Mouse (Mus musculus): ENCODE measurements around the gene Rundc3a. TPM values are rescaled to one million over a fixed set of nuclear protein-coding genes. Genes with fewer than 3 reads are reported as not detected.
"Not testable (repeated sequence)": the region's sequence is repeated elsewhere in the genome, so short reads cannot be mapped to it uniquely, and the experiment has no call there.

Gene Rundc3a
- total and polyA plus RNA-seq, 3 experiments: 0.16 TPM; not detected in 2

GRCm38 (mm10) chr11:102408888-102409794 lies 15.9 kb downstream of the Rundc3a start:
- Histone ChIP-seq H3K4me3 (ENCODE audit: low read depth, low read length) (peak overlapping the region; percentile 84; the same call in 1 of the 2 replicates), H3K4me1 (ENCODE audit: insufficient read depth, low read depth, low read length) (peaks cover 54% of the 10 kb centered on the region), H3K27me3 (ENCODE audit: insufficient read depth, low read length) (peaks cover 12% of the 10 kb centered on the region), H3K36me3 (replicated peaks) (peaks cover 22% of the 10 kb centered on the region), H3K9me3 (replicated peaks) (no peaks in the 10 kb centered on the region)
- DNase-seq (ENCODE audit: low spot score) (no peak), ATAC-seq (ENCODE audit: extremely low read depth, insufficient number of reproducible peaks, low FRiP score, poor library complexity, severe bottlenecking) (no peak)
- TF ChIP-seq TAL1 (conservative IDR thresholded peaks at IDR 0.05; ENCODE audit: low read depth, low read length): no peak
- no peak for TF ChIP-seq GATA2 (IDR thresholded peaks at IDR 0.05; ENCODE audit: borderline replicate concordance, low read depth, low read length)
- TF ChIP-seq CTCF (IDR thresholded peaks at IDR 0.05; ENCODE audit: low read depth, low read length): no peak
- TF ChIP-seq POLR2AphosphoS5 (IDR thresholded peaks at IDR 0.05; ENCODE audit: insufficient replicate concordance, low read depth, low read length): no peak
- no peak for TF ChIP-seq GATA1 (IDR thresholded peaks at IDR 0.05; ENCODE audit: borderline replicate concordance, low read length)

GRCm38 (mm10) chr11:102409795-102410330 lies 16.7 kb downstream of the Rundc3a start:
- Histone ChIP-seq H3K4me1 (ENCODE audit: insufficient read depth, low read depth, low read length) (peaks cover 51% of the 10 kb centered on the region), H3K4me3 (ENCODE audit: low read depth, low read length) (no peak overlapping the region)

DNA sequence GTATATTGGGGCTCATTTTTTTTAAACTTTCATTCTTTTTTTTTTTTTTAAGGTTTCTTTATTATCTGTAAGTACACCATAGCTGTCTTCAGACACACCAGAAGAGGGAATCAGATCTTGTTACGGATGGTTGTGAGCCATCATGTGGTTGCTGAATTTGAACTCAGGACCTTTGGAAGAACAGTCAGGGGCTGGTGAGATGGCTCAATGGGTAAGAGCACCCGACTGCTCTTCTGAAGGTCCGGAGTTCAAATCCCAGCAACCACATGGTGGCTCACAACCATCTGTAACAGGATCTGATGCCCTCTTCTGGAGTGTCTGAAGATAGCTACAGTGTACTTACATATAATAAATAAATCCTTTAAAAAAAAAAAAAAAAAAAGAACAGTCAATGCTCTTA lies 17.1 kb downstream of the Rundc3a start:
- DNase-seq (ENCODE audit: low spot score); ATAC-seq (ENCODE audit: extremely low read depth, insufficient number of reproducible peaks, low FRiP score, poor library complexity, severe bottlenecking): not testable (repeated sequence)
- H3K4me1 ChIP-seq (ENCODE audit: insufficient read depth, low read depth, low read length): peaks cover 51% of the 10 kb centered on the region

More at GRCm38 (mm10) chr11:102409795-102410330, 16.7 kb downstream of the Rundc3a start:
- Histone ChIP-seq H3K27me3 (ENCODE audit: insufficient read depth, low read length) (peaks cover 17% of the 10 kb centered on the region), H3K9me3 (replicated peaks) (no peaks in the 10 kb centered on the region), H3K36me3 (replicated peaks) (peaks cover 14% of the 10 kb centered on the region)
- ATAC-seq (ENCODE audit: extremely low read depth, insufficient number of reproducible peaks, low FRiP score, poor library complexity, severe bottlenecking) (no peak), DNase-seq (ENCODE audit: low spot score) (no peak)
- TF ChIP-seq CTCF (IDR thresholded peaks at IDR 0.05; ENCODE audit: low read depth, low read length): no peak
- TF ChIP-seq TAL1 (conservative IDR thresholded peaks at IDR 0.05; ENCODE audit: low read depth, low read length): no peak
- no peak for TF ChIP-seq GATA2 (IDR thresholded peaks at IDR 0.05; ENCODE audit: borderline replicate concordance, low read depth, low read length)
- TF ChIP-seq GATA1 (IDR thresholded peaks at IDR 0.05; ENCODE audit: borderline replicate concordance, low read length): no peak
- TF ChIP-seq POLR2AphosphoS5 (IDR thresholded peaks at IDR 0.05; ENCODE audit: insufficient replicate concordance, low read depth, low read length): no peak

GRCm38 (mm10) chr11:102411061-102411460 lies 17.9 kb downstream of the Rundc3a start:
- peaks cover 44% of the 10 kb centered on the region for H3K4me1 ChIP-seq (ENCODE audit: insufficient read depth, low read depth, low read length)
- ATAC-seq (ENCODE audit: extremely low read depth, insufficient number of reproducible peaks, low FRiP score, poor library complexity, severe bottlenecking): no peak
- DNase-seq (ENCODE audit: low spot score): no peak
- H3K27me3 ChIP-seq (ENCODE audit: insufficient read depth, low read length): peaks cover 29% of the 10 kb centered on the region
- no peaks in the 10 kb centered on the region for H3K9me3 ChIP-seq (replicated peaks)
- H3K36me3 ChIP-seq (replicated peaks): peaks cover 3% of the 10 kb centered on the region
- H3K4me3 ChIP-seq (ENCODE audit: low read depth, low read length): no peak overlapping the region
- no peak for TF ChIP-seq GATA1 (IDR thresholded peaks at IDR 0.05; ENCODE audit: borderline replicate concordance, low read length)
- TF ChIP-seq GATA2 (IDR thresholded peaks at IDR 0.05; ENCODE audit: borderline replicate concordance, low read depth, low read length): no peak
- no peak for TF ChIP-seq TAL1 (conservative IDR thresholded peaks at IDR 0.05; ENCODE audit: low read depth, low read length)
- no peak for TF ChIP-seq CTCF (IDR thresholded peaks at IDR 0.05; ENCODE audit: low read depth, low read length)
- no peak for TF ChIP-seq POLR2AphosphoS5 (IDR thresholded peaks at IDR 0.05; ENCODE audit: insufficient replicate concordance, low read depth, low read length)

More for the DNA sequence above, 17.1 kb downstream of the Rundc3a start:
- not testable (repeated sequence) for H3K4me3 ChIP-seq (ENCODE audit: low read depth, low read length); H3K36me3 ChIP-seq (replicated peaks); H3K9me3 ChIP-seq (replicated peaks)
- H3K27me3 ChIP-seq (ENCODE audit: insufficient read depth, low read length): peaks cover 22% of the 10 kb centered on the region

GRCm38 (mm10) chr11:102411704-102412103 lies 18.5 kb downstream of the Rundc3a start:
- H3K36me3 ChIP-seq (replicated peaks): no peaks in the 10 kb centered on the region
- no peak overlapping the region for H3K4me3 ChIP-seq (ENCODE audit: low read depth, low read length)
- ATAC-seq (ENCODE audit: extremely low read depth, insufficient number of reproducible peaks, low FRiP score, poor library complexity, severe bottlenecking) (no peak), DNase-seq (ENCODE audit: low spot score) (peak; percentile 47)
- no peak for TF ChIP-seq GATA2 (IDR thresholded peaks at IDR 0.05; ENCODE audit: borderline replicate concordance, low read depth, low read length)
- no peak for TF ChIP-seq TAL1 (conservative IDR thresholded peaks at IDR 0.05; ENCODE audit: low read depth, low read length)
- TF ChIP-seq CTCF (IDR thresholded peaks at IDR 0.05; ENCODE audit: low read depth, low read length): peak; percentile 90
- TF ChIP-seq POLR2AphosphoS5 (IDR thresholded peaks at IDR 0.05; ENCODE audit: insufficient replicate concordance, low read depth, low read length): no peak
- no peak for TF ChIP-seq GATA1 (IDR thresholded peaks at IDR 0.05; ENCODE audit: borderline replicate concordance, low read length)
- H3K4me1 ChIP-seq (ENCODE audit: insufficient read depth, low read depth, low read length): peaks cover 37% of the 10 kb centered on the region
- H3K9me3 ChIP-seq (replicated peaks): no peaks in the 10 kb centered on the region
- peaks cover 30% of the 10 kb centered on the region for H3K27me3 ChIP-seq (ENCODE audit: insufficient read depth, low read length)

GRCm38 (mm10) chr11:102413059-102413458 lies 19.9 kb downstream of the Rundc3a start:
- TF ChIP-seq GATA1 (IDR thresholded peaks at IDR 0.05; ENCODE audit: borderline replicate concordance, low read length) (no peak), CTCF (IDR thresholded peaks at IDR 0.05; ENCODE audit: low read depth, low read length) (no peak), POLR2AphosphoS5 (IDR thresholded peaks at IDR 0.05; ENCODE audit: insufficient replicate concordance, low read depth, low read length) (no peak), GATA2 (IDR thresholded peaks at IDR 0.05; ENCODE audit: borderline replicate concordance, low read depth, low read length) (no peak), TAL1 (conservative IDR thresholded peaks at IDR 0.05; ENCODE audit: low read depth, low read length) (no peak)
- no peak overlapping the region for H3K4me3 ChIP-seq (ENCODE audit: low read depth, low read length)
- no peak for ATAC-seq (ENCODE audit: extremely low read depth, insufficient number of reproducible peaks, low FRiP score, poor library complexity, severe bottlenecking)

More at GRCm38 (mm10) chr11:102413059-102413458, 19.9 kb downstream of the Rundc3a start:
- Histone ChIP-seq H3K27me3 (ENCODE audit: insufficient read depth, low read length) (peaks cover 37% of the 10 kb centered on the region), H3K4me1 (ENCODE audit: insufficient read depth, low read depth, low read length) (peaks cover 29% of the 10 kb centered on the region), H3K9me3 (replicated peaks) (no peaks in the 10 kb centered on the region), H3K36me3 (replicated peaks) (no peaks in the 10 kb centered on the region)
- DNase-seq (ENCODE audit: low spot score): no peak
